Mouse (Mus musculus) spleen, postnatal 4 days (tissue): Measurements from ENCODE around the gene Ksr1.

Experiments used
- DNase-seq, 2 experiments: peaks; one replicate each; pipeline ENCODE4 v3.0.0; 2022; ENCODE audit warnings: low spot score in 2 of 2

Gene Ksr1

DNA sequence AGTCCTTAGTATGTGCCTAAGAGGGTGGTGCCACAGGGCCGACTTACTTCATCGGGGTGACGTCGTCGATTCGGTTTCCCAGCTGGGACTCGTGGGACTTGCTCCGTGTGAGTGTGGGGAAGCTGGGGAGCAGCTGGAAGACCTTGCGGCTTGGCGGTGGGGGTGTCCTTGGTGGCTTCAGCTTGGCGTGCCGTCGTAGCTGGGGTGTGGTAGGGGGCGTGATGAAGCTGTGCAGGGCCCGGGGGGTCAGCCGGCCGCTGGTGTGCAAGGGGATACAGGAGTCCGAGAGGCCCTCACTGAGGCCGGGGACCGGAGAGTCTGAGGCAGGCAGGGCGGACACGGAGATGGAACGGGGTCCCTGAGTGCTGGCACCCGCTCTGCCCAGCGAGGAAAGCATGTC, 101.4 kb downstream of the Ksr1 start:
- DNase-seq: no peak

DNA sequence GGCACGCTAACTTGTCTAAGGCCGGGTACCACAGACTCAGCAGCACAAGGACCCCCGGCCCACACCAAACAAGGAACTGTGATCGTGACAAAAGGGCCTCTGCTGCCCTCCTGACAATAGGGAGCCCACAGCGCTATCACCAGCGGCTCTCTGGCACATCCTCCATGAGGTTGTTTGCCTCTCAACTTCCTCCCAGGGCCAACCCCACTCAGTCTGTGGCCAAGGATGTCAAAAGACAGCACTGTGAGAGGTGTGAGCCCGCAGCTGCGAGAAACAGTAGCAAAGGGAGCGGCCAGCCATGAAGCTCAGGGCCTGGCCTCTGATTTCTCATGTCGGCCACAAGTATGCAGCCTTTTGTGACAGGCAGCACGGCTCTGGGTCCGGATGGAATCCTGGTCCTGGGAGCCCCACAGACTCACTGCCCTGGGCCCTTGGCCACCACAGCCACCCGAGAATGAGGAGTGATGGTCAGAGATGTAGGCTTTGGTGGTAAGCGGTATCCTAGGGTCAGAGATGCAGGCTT, 104.2 kb downstream of the Ksr1 start:
- DNase-seq: no peak

DNA sequence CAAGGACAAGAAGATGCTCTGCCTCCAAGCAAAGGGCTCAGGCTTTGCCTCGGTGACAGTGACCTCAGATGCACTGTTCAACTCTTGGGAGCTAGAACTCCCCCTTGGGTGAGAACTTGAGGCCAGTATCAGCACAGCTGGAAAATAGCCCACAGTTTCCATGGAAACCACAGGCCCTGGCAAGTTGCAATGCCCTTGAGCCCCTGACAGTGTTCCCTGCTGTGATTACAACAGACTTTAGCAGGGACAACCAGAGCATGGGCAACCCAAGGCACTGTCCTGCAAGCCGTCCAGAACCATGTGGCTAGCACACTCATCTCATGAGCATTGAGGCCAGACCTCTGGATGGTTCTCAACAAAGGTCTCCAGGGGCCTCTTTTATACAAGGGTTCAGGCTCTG, 106.7 kb downstream of the Ksr1 start:
- DNase-seq: no peak

DNA sequence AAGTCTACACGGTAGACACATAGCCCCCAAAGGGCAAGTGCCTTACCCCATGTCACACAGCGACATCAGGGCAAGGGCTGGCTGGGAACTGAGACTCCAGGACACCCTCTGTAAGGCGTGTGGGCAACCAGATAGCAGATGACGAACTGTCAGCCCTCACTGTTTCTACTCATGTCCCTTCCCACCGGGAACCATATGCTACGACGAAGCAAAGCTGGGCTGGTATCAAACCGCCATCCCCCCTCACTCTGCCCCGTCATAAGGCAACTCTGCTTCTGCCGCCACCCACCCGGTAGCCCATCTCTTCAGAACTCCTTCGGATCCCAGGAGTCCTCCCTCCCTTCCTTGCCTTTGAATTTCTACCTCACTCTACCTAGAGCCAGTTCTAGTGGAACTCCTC, 108.7 kb downstream of the Ksr1 start:
- no peak for DNase-seq

DNA sequence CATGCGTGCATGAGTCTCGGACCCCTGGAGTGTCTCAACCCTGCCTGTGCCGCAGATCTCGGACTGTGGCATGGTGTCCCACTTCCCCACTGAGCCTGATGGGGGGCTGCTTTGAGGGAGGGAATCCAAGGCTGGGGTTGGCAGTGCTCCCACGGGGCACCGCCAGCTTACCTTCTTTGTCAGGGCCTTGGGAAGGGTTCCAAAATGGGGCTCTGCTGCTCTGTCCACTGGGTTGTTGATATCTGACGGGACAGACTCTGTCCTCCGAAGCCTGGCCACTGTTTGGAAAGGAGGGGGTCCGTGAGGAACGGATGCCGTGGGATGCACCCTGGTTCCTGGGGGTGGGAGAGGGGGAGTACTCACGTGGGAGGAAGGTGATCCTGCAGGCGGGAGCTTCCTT, 109.9 kb downstream of the Ksr1 start:
- no peak for DNase-seq

DNA sequence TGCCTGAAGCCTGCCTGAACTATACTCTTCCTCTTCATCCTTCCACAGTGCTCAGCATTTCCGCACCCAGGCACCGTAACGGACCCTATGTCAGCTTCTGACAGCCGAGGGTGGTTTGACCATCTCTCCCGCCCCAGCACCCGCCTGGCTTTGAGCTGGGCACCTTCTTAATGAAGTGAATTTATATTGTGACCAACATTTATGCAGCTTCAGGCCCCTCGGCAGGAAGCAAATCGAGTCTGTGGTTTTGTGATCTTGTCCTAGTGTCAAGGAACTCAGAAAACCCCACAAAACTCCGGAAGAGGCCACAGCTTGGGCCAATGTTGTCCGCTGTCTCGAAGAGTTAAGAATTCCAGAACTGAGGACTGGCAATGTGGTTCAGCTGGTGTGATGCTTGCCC, 112.6 kb downstream of the Ksr1 start:
- no peak for DNase-seq

DNA sequence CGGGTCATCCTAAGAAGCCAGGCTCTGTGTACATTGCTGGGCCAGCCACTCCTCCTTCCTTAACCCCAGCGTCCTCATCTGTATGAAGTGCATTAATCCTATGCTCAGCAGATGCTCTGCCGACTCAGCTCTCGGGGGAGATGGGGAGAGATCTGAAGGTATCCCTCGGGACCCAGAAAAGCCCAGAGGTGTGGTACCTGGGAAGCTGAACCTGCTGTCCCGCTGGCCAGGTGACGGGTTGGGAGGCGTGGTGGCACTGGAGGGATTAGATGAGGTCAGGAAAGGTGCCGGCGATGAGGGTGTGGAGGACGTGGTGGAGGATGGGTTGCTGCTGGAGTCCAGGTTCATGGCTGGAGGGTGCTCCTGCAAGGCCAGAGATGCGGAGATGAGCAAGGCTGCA, 113.2 kb downstream of the Ksr1 start:
- no peak for DNase-seq

DNA sequence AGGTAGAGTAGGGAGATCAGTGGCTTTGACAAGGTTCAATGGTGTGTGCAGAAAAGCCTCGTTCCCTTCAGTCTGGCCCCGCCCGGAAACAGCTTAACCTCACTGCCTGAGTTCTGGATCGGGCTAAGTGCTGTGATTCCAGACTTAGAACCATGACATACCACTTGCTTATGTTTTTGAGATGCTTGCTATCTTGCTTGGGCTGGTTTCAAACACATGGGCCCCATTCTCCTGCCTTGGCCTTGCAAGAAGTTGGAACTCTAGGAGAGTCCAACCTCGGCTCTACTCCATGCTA, 114.8 kb downstream of the Ksr1 start:
- no peak for DNase-seq

DNA sequence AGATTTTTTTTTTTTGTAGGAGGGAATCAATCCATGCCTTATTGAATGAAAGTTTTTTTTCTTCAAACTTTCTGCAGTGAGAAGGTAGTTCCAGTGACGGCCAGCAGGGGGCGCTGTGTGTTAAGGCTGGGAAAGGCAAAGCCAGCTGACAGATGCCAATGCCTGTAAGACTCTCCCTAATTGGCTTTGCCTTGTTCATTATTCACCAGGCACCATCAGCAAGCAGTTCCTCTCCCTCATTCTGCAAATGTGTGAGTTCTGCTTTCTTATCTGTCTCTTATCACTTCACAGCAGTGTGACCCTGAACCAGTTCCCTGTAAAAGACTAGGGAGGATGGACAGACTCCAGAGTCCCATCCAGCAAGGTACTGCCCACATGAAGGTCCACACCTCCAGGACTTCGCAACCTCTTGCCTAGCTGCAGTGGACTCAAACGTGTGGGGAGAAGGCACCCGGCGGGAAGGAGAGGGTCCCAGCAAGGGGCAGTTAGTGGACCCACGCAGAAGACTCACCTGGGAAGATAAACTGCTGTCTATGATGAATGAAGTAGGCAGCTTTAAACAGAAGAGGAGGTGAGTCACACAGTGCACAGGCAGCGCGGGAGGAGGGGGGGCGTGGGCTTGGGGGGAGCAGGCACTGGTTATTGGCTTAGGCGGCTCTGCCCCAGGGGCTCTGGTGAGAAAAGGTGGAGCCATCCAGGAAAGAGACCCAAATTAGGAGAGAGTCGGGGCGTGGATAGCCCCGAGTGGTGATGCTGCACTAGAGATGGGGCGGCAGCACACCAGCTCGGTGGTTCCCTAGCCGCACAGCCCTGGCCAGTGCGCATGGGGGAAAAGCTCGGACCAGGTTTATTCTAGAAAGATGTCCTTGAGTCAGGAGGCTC, 115.4 kb downstream of the Ksr1 start:
- peak; percentile 84 to 98 for DNase-seq

DNA sequence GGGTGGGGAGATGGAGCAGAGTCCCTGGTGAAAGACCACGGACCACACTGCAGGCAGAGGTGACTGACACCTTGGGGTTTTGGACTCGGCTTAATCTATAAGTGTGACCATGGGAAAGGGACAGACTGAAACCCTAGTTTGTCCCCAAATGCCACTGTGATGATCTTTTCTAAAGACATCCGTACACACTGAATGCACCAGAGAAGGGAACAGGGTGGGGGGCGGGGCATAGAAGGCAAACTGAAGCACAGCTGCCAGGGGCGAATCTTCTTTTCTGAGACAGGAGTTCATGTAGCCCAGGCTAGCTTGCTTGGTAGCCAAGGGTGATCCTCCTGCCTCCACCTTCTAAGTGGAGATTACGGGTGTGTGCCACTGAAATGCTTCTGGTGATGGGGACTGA, 122.5 kb downstream of the Ksr1 start:
- DNase-seq: no peak

DNA sequence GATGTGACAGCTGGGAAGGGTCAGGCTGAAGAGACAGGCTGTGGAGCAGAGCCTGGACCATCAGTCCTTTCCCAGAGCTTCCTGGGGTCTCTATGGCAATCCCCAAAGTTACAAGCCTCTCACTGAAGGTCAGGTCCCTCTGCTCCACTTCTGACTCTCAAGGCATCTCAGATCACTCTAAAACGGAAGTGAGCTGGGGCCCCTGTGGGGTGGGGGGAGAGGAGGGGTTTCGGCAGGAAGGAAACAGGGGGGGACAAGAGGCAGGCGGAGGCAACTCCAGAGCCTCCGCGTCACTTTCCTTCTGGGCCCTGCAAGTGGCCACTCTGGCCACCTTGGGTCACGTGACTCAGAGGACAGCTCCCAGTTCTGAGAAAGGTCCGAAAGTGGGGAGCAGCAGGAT, 122.9 kb downstream of the Ksr1 start:
- DNase-seq: peak in 1 of 2 experiments; percentile 66

DNA sequence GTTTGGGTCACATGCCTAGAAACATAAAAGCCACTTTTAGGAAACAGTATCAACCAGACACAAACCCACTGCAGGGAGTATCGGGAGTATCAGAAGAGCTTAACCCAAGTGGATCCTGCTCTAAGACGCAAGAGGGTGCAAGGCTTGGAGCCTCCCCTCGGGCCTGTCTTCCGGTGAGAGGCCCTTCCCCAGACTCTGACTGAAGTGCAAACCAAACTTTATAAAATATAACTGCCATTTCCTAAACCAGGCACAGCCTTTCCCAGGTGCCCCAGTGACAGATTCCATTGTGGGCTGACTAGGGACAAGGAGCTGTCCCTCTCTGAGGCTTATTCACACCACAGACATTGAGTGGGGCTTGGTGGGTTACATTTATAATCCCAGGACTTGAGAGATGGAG, 123.4 kb downstream of the Ksr1 start:
- DNase-seq: no peak

DNA sequence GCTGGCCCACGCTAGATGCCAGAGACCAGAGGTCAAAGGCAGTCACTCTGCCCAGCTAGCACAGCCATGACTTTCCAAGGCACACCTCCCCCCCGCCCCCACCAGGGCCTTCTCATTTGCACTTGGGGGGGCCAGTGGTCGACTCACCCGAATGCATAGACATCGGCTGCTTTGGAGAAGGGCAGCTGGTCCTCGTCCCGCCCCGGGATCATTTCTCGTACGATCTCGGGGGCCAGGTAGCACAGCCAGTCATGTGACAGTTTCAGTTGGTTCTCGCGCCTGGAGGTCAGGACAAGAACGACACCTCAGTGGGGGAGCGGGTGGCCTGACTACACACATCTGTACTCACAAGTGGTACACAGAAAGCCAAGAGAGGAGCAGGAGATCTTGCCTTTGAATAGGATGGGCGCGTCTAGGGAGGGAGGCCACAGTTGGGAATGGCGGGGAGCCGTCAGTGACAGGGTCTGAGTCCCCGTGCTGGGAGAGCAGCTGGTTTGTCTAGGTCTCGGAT, 125.6 kb downstream of the Ksr1 start:
- no peak for DNase-seq

DNA sequence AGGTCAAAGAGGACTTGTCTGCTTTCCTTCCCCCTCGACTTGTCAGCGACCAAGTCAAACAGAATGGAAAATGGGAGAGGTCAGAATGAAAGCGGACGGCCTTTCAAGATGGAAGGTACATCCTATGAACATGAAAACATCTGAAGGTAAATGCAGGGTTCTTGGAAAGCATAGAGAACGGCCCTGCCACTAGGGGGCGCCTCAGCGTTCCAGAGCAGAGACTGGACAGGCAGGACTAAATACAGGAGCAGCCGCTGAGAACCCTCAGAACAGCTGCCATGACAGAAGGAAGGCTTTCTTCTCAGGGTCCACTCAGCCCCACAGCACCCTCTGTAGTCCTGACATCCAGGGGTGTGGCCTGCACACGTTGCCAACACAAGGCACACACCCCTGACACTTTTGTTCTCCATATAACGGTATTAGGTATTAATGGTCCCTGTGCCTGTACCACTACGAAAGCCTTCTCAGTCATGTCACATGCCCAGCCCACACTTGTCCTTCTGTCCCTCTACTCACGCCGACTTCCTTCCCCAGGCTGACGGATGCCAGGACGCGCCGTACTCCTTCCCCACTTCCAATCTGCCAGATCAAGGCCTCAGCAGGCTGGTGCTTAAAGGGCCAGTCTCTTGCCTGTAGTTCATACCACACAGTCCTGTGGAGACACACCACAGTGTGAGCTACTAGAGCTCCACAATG, 126.2 kb downstream of the Ksr1 start:
- peak; percentile 59 to 88 for DNase-seq

DNA sequence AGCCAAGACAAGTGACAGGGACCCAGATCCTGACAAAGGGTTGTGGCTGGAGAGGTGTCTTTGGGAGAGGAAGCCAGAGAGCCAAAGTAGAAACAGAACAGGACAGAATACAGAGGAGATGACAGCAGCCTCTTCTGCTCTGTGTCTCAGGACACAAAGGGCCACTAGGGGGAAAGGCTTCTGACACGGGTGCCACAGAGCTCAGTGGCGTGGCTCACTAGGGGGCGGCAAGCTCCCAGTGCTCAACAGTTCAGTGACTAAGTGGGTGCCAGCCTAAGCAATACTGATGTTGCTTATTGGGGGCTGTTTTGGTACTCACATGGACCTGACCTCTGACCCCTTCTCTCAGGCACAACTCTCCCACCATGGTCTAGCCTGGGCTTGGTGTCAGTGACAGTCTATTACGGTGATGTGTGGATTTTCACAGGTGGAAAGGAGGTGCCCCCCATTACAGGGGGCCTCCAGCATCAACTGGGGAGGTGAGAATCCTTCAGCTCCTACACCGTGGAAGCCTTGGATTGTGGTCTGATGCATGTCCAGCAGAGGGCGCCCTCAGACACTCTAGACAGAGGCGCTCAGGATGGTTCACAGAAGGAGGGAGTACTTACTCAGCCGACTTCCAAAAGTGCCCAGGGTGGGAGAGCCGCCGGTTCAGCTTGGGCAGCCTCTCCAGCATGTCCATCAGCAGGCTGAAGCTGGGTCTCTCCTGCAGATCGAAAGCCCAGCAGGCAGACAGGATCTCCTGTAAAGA, 127.1 kb downstream of the Ksr1 start:
- peak; percentile 82 to 95 for DNase-seq

DNA sequence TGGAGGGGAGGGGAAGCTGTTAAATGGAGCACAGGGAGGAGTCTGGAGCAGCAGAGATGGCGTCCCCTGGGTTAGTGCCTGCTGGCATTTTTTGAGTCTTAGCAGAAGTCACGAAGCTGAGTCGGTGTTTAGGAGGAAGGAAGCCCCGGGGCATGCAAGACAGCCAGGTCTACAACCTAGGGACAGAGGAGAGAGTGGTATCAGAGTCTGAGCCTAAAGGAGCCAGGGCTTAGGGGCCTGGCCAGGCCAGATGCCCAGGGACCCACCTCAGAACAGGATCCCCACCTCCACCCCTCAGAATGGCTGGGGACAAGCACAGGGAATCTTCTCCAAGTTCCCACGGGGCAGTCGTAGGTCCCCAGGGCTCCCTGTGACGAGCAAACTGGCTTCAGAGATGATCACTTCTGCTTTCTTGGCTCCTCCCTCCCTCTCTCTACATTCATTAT, 129.0 kb downstream of the Ksr1 start:
- no peak for DNase-seq

DNA sequence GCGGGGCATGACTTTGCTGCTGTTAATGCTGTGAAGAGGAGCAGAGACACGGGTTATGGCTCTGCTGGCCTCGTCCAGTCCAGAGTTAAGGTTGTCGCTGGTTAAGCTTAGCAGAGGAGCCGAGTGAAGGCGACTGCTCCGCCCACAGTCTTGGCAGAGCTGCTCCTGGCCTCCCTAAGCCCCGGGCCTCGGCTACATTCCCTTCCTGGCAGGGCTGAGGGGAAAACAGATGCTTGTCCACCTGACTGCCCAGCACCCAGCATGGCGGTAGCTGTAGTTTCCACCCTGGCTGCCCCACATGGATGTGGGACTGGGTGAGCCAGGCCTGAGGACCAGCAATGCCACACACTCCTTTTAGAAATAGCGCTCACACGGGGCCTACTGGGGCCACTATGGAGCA, 130.0 kb downstream of the Ksr1 start:
- peak in 1 of 2 experiments; percentile 66 for DNase-seq

DNA sequence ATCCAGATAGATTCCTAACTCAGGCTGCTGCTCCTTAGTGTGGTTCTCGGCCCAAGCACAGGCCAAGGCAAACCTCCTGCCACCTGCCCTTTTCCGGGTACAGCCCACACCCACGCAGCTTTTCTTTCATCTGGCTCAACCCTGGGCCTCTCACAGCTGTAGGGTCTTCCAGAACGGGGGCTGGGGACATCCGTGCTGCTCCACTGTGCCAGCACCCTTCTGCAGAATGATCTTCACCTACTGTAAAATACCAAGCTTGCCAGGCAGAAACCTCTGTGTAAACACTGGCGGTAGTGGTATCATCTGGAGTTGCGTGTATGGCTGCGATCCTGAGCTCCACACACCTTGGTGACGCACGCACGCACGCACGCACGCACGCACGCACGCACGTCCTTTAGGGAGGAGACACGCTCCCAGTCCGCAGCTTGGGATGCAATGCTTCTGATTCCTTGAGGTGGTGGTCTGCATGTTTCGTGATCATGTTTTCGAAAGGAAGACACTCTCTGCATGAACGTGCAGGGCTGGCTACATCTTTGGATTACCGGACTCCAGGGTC, 130.5 kb downstream of the Ksr1 start:
- peak in 1 of 2 experiments; percentile 58 for DNase-seq

DNA sequence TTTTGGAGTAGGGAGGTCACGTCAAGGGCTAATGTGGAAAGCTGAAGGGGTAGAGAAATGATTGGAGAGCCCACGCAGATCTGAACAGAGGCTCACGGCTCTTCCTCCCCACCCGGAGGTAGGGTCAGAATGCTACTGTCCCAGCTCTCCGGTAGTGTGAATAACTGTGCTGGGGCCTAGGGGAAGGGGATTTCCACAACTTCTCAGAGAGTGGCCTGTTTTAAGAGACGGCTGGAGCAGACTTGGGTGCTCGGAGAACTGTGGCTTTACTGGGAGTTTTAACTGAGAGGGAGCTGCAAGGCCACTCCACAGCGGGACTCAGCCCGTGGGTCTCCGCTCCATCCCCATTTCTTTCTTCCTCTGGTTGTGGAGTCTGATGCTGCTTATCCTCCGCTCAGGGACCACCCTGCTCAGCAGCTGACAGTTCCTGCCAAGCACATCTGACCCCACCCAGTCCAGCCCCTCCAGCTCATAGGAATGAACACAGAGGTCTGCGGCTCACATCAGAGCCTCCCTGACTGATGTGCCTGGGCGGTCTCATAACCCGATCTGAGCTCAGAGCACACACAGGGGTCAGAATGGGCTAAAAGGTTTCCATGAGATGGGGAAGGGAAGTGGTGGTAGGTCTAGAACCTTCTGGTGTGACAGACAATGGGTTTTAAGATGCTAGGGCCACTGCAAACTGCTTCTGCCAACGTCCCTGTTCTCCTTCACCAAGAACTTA, 131.4 kb downstream of the Ksr1 start:
- DNase-seq: peak in 1 of 2 experiments; percentile 60

DNA sequence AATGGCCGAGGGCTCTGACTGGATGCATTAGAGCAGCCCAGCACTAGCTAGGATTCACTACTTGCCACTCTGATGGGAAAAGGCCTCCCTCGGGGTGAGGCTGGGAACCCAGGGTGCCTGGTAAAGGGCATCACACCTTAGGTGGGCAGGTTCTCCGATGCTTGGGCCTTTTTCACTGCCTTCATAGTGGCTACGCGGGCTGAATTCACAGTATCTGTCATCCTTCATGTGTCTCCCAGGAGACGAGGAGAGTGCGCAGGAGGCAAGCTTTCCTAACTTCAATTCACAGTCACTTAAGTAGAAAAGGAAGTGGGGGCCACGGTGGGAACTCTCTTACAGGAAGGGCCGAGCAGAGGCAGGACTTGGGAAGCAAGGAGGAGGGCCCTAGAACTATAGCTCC, 132.4 kb downstream of the Ksr1 start:
- no peak for DNase-seq

DNA sequence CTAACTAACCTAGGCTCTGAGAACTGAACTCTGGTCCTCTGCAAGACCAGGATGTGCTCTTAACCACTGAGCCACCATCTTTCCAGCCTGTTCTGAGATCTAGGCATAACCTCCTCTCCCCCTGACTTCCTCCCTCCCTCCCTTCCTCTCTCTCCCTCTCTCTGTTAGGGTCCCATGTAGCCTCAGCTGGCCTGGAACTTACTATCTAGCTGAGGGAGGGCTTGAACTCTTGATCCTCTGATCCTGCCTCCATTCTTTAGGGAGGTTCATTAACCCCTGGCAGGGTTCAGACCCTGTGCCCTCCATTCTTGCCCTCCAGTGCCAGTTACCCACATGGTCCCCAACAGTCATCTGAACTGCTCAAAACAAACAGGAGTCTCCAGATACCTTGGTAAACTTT, 133.2 kb downstream of the Ksr1 start:
- peak in 1 of 2 experiments; percentile 39 for DNase-seq
